Mouse (Mus musculus): ENCODE measurements around the gene Eif4ebp2. TPM values are rescaled to one million over a fixed set of nuclear protein-coding genes. Genes with fewer than 3 reads are reported as not detected.
A peak's percentile ranks its signal among the peaks of the same experiment; 100 is the strongest.

The Eif4ebp2 gene
- polyA plus RNA-seq, 2 experiments, result 42.7 to 55.4 TPM

DNA sequence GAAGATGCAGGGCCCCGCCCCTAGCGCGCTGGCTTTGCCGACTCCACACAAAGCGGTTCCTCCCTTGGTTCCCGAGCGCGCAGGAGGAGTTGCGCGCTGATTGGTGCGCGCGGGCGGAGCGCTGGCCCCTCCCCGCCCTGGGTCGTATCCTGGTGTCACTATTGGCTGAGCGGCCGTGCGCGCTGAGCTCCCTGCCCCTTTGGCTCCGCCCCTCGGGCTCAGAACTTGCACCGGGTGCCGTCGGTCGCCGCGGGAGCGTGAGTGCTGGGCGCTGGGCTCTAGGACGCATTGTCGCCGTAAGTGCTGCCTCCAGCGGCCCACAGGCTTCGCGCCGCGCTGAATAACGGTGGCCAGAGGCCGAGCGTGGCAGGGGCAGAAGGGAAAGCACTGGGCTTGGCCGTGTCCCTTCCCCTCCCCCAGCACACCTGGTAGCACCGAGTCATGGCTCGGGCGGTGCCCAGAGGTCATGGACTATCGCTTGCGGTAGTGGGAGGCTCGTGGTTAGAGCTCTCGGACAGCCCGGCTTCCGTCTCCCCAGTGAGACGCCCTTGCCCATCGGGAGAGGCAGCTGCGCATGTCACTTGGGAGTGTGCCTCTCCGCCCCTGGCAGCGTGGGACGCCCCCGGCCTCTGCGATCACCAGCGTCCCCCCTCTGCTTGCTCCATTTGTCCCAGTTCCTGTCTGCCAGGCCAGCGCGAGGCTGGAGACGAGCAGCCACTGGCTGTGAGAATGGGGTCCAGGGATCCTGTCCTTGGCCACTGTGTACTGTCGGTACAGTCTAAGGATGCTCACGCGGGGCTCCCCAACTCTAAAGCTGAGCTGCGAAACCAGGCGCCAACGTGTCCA is 23.4 kb upstream of the Eif4ebp2 start, which contains the start of gene Lrrc20:
Lrrc20 (plus strand) TSS at position 208 of the 846 bp plus-strand sequence.
- under 1% methylated on average over 59 of the region's 70 CpGs for WGBS
- ATAC-seq (ENCODE audit: low FRiP score, low read depth) (peak; percentile 99), DNase-seq (ENCODE audit: low spot score) (peak; percentile 95)
- H3K4me2 ChIP-seq (replicated peaks; ENCODE audit: low read depth, low read length, severe bottlenecking), result peak within 1 kb of the TSS; percentile 91
- no peaks in the 10 kb centered on the region for H3K9me3 ChIP-seq (ENCODE audit: control insufficient read depth, low read length)
- peaks cover 10% of the 10 kb centered on the region for H3K4me1 ChIP-seq (ENCODE audit: control insufficient read depth, insufficient read depth, low read length)
- H3K4me3 ChIP-seq (replicated peaks; ENCODE audit: low read length), result peak within 1 kb of the TSS; percentile 82
- no peaks in the 10 kb centered on the region for H3K27me3 ChIP-seq (ENCODE audit: control insufficient read depth, insufficient read depth, low read length)
- H3K27ac ChIP-seq (replicated peaks; ENCODE audit: low read depth, low read length), result no peak within 1 kb of the TSS
- H3K36me3 ChIP-seq (ENCODE audit: control insufficient read depth, insufficient read depth, low read length), result no peaks in the 10 kb centered on the region
- H3K9ac ChIP-seq (ENCODE audit: low read depth, low read length, severe bottlenecking), result peak within 1 kb of the TSS; percentile 71
- 0 out of 2 replicates have a peak, but pooled peaks have one; percentile 62 for TF ChIP-seq POLR2A (IDR thresholded peaks at IDR 0.05; ENCODE audit: borderline replicate concordance, extremely low read depth, insufficient read depth, insufficient read length)

DNA sequence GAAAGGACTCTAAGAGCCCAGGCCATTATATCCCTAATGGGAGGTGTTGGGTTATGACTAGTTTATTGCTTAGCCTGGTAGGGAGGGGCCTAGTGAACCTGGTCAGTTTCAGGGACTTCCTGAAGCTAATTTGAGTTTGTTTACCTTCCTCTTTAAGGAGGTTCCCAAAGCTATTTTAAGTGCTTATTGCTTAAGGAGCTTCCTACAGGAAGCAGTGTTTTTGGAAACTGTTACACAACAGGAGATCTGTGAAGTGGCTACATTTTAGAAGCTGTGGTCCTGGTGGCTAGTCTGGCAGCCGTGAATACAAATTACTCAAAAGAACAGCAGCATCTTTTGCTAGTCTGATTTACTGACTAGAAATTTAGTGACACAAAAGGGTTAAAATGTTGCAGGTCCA is 21.9 kb upstream of the Eif4ebp2 start:
- DNase-seq (ENCODE audit: low spot score) (no peak), ATAC-seq (ENCODE audit: low FRiP score, low read depth) (no peak)
- no peak overlapping the region for H3K27ac ChIP-seq (replicated peaks; ENCODE audit: low read depth, low read length)
- H3K27me3 ChIP-seq (ENCODE audit: control insufficient read depth, insufficient read depth, low read length), result no peaks in the 10 kb centered on the region
- 69% methylated on average over 1 of the region's 1 CpGs for WGBS
- no peak overlapping the region for H3K4me3 ChIP-seq (replicated peaks; ENCODE audit: low read length)
- H3K36me3 ChIP-seq (ENCODE audit: control insufficient read depth, insufficient read depth, low read length), result no peaks in the 10 kb centered on the region
- H3K9ac ChIP-seq (ENCODE audit: low read depth, low read length, severe bottlenecking), result no peak overlapping the region
- TF ChIP-seq POLR2A (IDR thresholded peaks at IDR 0.05; ENCODE audit: borderline replicate concordance, extremely low read depth, insufficient read depth, insufficient read length), result no peak
- no peak overlapping the region for H3K4me2 ChIP-seq (replicated peaks; ENCODE audit: low read depth, low read length, severe bottlenecking)
- H3K4me1 ChIP-seq (ENCODE audit: control insufficient read depth, insufficient read depth, low read length), result peaks cover 10% of the 10 kb centered on the region
- no peaks in the 10 kb centered on the region for H3K9me3 ChIP-seq (ENCODE audit: control insufficient read depth, low read length)

DNA sequence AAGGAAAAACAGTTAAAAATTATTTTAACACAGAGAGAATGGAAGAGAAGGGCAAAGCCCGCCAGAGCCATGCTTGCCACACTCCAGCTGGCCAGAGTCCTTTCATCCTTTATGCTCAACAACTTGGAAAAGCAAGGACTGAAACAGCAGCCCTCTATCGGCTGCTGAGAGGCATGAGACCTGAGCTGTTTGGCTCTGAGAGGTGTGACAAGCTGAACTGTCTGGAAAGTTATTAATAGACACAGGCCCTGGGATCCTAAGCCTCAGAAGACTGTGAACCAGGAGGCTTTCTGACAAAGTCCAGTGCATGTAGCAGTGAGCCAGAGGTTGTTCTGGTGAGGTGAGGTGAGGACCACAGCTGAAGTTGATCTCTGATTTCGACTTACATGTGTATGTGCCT is 21.2 kb upstream of the Eif4ebp2 start:
- WGBS, result 74% methylated on average over 3 of the region's 3 CpGs
- DNase-seq (ENCODE audit: low spot score) (no peak), ATAC-seq (ENCODE audit: low FRiP score, low read depth) (no peak)
- Histone ChIP-seq H3K4me1 (ENCODE audit: control insufficient read depth, insufficient read depth, low read length) (peaks cover 10% of the 10 kb centered on the region), H3K27ac (replicated peaks; ENCODE audit: low read depth, low read length) (no peak overlapping the region), H3K4me2 (replicated peaks; ENCODE audit: low read depth, low read length, severe bottlenecking) (no peak overlapping the region), H3K4me3 (replicated peaks; ENCODE audit: low read length) (no peak overlapping the region), H3K9me3 (ENCODE audit: control insufficient read depth, low read length) (no peaks in the 10 kb centered on the region), H3K9ac (ENCODE audit: low read depth, low read length, severe bottlenecking) (no peak overlapping the region), H3K27me3 (ENCODE audit: control insufficient read depth, insufficient read depth, low read length) (no peaks in the 10 kb centered on the region), H3K36me3 (ENCODE audit: control insufficient read depth, insufficient read depth, low read length) (no peaks in the 10 kb centered on the region)
- no peak for TF ChIP-seq POLR2A (IDR thresholded peaks at IDR 0.05; ENCODE audit: borderline replicate concordance, extremely low read depth, insufficient read depth, insufficient read length)

DNA sequence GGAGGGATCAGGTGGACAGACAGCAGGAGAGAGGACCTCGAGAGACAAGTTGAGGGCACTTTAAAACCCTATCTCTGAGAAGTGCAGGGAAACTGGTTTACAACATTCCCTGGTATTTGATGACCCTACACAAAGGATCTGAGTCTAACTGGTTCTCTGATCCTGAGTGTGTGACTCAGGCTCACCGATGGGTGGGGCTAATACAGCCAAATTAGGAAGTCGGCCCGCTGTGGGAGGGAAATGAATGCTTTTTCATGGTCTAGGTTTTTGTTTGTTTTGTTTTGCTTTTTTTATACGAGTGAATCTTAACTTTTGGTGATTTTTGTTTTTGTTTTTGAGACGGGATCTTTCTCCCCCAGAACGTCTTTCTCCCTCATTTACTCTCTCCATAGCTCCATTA is 16.4 kb upstream of the Eif4ebp2 start:
- ATAC-seq (ENCODE audit: low FRiP score, low read depth), result no peak
- TF ChIP-seq POLR2A (IDR thresholded peaks at IDR 0.05; ENCODE audit: borderline replicate concordance, extremely low read depth, insufficient read depth, insufficient read length), result no peak
- Histone ChIP-seq H3K4me1 (ENCODE audit: control insufficient read depth, insufficient read depth, low read length) (no peaks in the 10 kb centered on the region), H3K9ac (ENCODE audit: low read depth, low read length, severe bottlenecking) (no peak overlapping the region), H3K27me3 (ENCODE audit: control insufficient read depth, insufficient read depth, low read length) (no peaks in the 10 kb centered on the region), H3K36me3 (ENCODE audit: control insufficient read depth, insufficient read depth, low read length) (no peaks in the 10 kb centered on the region), H3K9me3 (ENCODE audit: control insufficient read depth, low read length) (no peaks in the 10 kb centered on the region), H3K4me3 (replicated peaks; ENCODE audit: low read length) (no peak overlapping the region), H3K4me2 (replicated peaks; ENCODE audit: low read depth, low read length, severe bottlenecking) (no peak overlapping the region), H3K27ac (replicated peaks; ENCODE audit: low read depth, low read length) (no peak overlapping the region)
- no peak for DNase-seq (ENCODE audit: low spot score)
- WGBS, result 65% methylated on average over 7 of the region's 7 CpGs

DNA sequence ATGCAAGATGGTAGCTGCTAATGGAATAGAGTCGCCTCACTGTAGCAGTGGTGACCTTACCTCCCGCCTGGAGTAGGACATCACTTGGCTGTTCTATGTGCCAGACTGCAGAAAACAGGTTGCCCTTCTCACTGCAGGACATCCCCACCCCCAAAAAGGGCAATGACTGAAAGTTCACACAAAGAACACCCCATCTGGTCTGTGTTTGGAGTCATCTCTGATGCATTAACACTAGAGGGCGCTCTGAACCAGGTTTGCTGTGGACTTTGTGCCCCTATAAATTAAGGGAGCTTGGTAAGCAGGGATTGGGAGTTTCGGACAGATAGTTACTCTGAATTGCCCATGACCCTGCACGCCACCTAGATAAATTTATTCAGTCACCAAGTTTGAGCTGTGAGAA is 14.4 kb upstream of the Eif4ebp2 start:
- ATAC-seq (ENCODE audit: low FRiP score, low read depth) (0 out of 2 replicates have a peak, but pooled peaks have one; percentile 44), DNase-seq (ENCODE audit: low spot score) (peak; percentile 76)
- 26% methylated on average over 5 of the region's 5 CpGs for WGBS

More for the DNA sequence above, 14.4 kb upstream of the Eif4ebp2 start:
- H3K27ac ChIP-seq (replicated peaks; ENCODE audit: low read depth, low read length), result no peak overlapping the region
- H3K36me3 ChIP-seq (ENCODE audit: control insufficient read depth, insufficient read depth, low read length), result no peaks in the 10 kb centered on the region
- H3K27me3 ChIP-seq (ENCODE audit: control insufficient read depth, insufficient read depth, low read length), result no peaks in the 10 kb centered on the region
- H3K4me2 ChIP-seq (replicated peaks; ENCODE audit: low read depth, low read length, severe bottlenecking), result no peak overlapping the region
- no peak overlapping the region for H3K9ac ChIP-seq (ENCODE audit: low read depth, low read length, severe bottlenecking)
- TF ChIP-seq POLR2A (IDR thresholded peaks at IDR 0.05; ENCODE audit: borderline replicate concordance, extremely low read depth, insufficient read depth, insufficient read length), result no peak
- no peak overlapping the region for H3K4me3 ChIP-seq (replicated peaks; ENCODE audit: low read length)
- H3K9me3 ChIP-seq (ENCODE audit: control insufficient read depth, low read length), result no peaks in the 10 kb centered on the region
- H3K4me1 ChIP-seq (ENCODE audit: control insufficient read depth, insufficient read depth, low read length), result no peaks in the 10 kb centered on the region
